Mouse (Mus musculus): ENCODE results near the gene Efcab12. TPM values are rescaled to one million over a fixed set of nuclear protein-coding genes. Genes with fewer than 3 reads are reported as not detected.
"Not testable (repeated sequence)": the region's sequence is repeated elsewhere in the genome, so short reads cannot be mapped to it uniquely, and the experiment has no call there.

The Efcab12 gene
- polyA plus RNA-seq (2021): 0.10 TPM

- DNase-seq (ENCODE audit: low read depth, low spot score): no peak
- ChIA-PET CTCF (interaction anchor here (0.8 to 2.2 kb wide), 2 partner anchors 9 to 29 kb away, joined by 3 to 9 read pairs; partner anchors contain the start of gene Rpl32), POLR2A (interaction anchor here (0.6 kb wide), 1 partner anchor 38 kb away, joined by 3 read pairs; no protein-coding TSS in a partner anchor)
- H3K27me3 ChIP-seq: no peaks in the 10 kb centered on the region
- ATAC-seq: no peak
- in situ Hi-C loops (cut with MboI; ENCODE audit: low pct_unique_long_range_greater_than_20kb): no loop called here
- TF ChIP-seq CTCF (IDR thresholded peaks at IDR 0.05): no peak
Observed at GRCm38 (mm10) chr6:115838161-115838597, at the start of gene Efcab12. Gene Efcab12, minus strand, starts transcription at chr6:115838412.

DNA sequence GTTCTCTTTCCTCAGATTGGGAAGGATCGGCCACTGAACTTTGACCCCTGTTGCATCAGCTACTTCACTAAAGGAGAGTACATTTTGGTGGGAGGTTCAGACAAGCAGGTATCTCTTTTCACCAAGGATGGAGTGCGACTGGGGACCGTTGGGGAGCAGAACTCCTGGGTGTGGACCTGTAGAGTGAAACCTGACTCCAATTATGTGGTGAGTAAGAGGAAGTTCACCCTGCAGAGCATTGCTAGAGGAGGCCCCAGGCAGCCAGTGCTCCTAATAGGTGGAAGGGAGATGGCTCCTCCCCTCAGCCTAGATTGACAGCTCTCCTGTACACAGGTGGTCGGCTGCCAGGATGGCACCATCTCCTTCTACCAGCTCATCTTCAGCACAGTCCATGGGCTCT is 48.7 kb upstream of the Efcab12 start:
- no peak for DNase-seq (ENCODE audit: low read depth, low spot score)
- TF ChIP-seq CTCF (IDR thresholded peaks at IDR 0.05): no peak
- ATAC-seq: no peak
- ChIA-PET POLR2A (interaction anchor here (0.9 kb wide), 1 partner anchor 13 kb away, joined by 3 read pairs; no protein-coding TSS in a partner anchor), CTCF (interaction anchor here (2.0 to 2.8 kb wide), 2 partner anchors 14 to 33 kb away, joined by 4 to 17 read pairs; partner anchors contain the start of genes Ift122 and Mbd4)
- no peaks in the 10 kb centered on the region for H3K27me3 ChIP-seq
- in situ Hi-C loops (cut with MboI; ENCODE audit: low pct_unique_long_range_greater_than_20kb): loop anchor here (25.0 kb wide), 1 partner anchor 525 kb away; no protein-coding TSS in a partner anchor

GRCm38 (mm10) chr6:115884018-115884417 is 45.8 kb upstream of the Efcab12 start:
- TF ChIP-seq CTCF (IDR thresholded peaks at IDR 0.05): no peak
- no peaks in the 10 kb centered on the region for H3K27me3 ChIP-seq
- CTCF ChIA-PET: interaction anchor here (1.5 kb wide), 1 partner anchor 16 kb away, joined by 5 read pairs; no protein-coding TSS in a partner anchor
- POLR2A ChIA-PET: no interaction called here
- in situ Hi-C loops (cut with MboI; ENCODE audit: low pct_unique_long_range_greater_than_20kb): loop anchor here (25.0 kb wide), 1 partner anchor 528 kb away; no protein-coding TSS in a partner anchor
- no peak for DNase-seq (ENCODE audit: low read depth, low spot score)
- ATAC-seq: no peak

DNA sequence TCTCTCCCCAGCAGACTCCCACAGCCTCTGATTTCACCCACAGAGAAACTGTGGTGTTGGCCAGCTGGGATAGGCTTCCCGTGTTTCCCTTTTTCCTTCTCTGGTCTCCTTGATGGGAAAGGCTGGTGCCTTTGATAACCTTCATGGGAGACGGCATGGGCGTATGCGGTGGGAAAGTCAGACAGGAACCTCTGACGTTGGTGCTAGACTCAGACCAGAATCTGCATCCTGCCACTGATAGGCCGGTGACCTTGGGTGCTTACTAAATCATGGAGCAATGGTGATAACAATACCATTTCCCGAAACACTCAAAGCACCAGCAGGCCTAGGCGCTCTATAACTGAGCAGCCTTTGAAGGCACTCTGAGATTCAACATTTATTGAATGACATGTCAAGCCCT is 42.5 kb upstream of the Efcab12 start:
- in situ Hi-C loops (cut with MboI; ENCODE audit: low pct_unique_long_range_greater_than_20kb): loop anchor here (25.0 kb wide), 1 partner anchor 532 kb away; no protein-coding TSS in a partner anchor
- ChIA-PET CTCF (no interaction called here), POLR2A (no interaction called here)
- no peaks in the 10 kb centered on the region for H3K27me3 ChIP-seq
- no peak for ATAC-seq
- no peak for DNase-seq (ENCODE audit: low read depth, low spot score)
- no peak for TF ChIP-seq CTCF (IDR thresholded peaks at IDR 0.05)

DNA sequence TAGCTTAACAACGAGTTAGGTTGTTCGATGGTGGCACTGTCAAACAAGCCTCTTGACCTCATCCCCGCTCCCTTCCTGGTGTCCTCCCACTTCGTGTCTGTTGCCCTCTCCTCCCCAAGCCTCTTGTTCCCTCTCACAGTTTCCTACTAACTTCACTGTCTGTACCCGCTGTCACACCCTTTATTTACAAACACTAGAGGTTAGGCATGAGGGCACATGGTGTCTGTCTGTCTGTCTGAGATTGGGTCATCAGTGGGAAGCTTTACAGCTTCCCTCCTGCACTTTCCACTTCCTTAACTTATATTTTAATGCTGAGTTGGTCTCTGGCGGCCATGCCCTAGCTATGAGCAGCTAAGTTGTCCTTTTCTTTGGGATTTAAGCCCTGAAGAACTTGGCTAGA is 41.5 kb upstream of the Efcab12 start:
- CTCF ChIA-PET: no interaction called here
- no peak for TF ChIP-seq CTCF (IDR thresholded peaks at IDR 0.05)
- in situ Hi-C loops (cut with MboI; ENCODE audit: low pct_unique_long_range_greater_than_20kb): loop anchor here (25.0 kb wide), 1 partner anchor 533 kb away; no protein-coding TSS in a partner anchor
- DNase-seq (ENCODE audit: low read depth, low spot score) (no peak), ATAC-seq (no peak)
- POLR2A ChIA-PET: no interaction called here
- H3K27me3 ChIP-seq: no peaks in the 10 kb centered on the region

GRCm38 (mm10) chr6:115878694-115879093 is 40.5 kb upstream of the Efcab12 start:
- no peak for TF ChIP-seq CTCF (IDR thresholded peaks at IDR 0.05)
- DNase-seq (ENCODE audit: low read depth, low spot score) (no peak), ATAC-seq (no peak)
- POLR2A ChIA-PET: no interaction called here
- H3K27me3 ChIP-seq: no peaks in the 10 kb centered on the region
- in situ Hi-C loops (cut with MboI; ENCODE audit: low pct_unique_long_range_greater_than_20kb): loop anchor here (25.0 kb wide), 1 partner anchor 534 kb away; no protein-coding TSS in a partner anchor
- CTCF ChIA-PET: no interaction called here

- ChIA-PET CTCF (interaction anchor here (1.0 to 1.4 kb wide), 2 partner anchors 8 to 11 kb away, joined by 3 to 4 read pairs; no protein-coding TSS in a partner anchor), POLR2A (no interaction called here)
- H3K27me3 ChIP-seq: no peaks in the 10 kb centered on the region
- no peak for TF ChIP-seq CTCF (IDR thresholded peaks at IDR 0.05)
- DNase-seq (ENCODE audit: low read depth, low spot score) (no peak), ATAC-seq (no peak)
- in situ Hi-C loops (cut with MboI; ENCODE audit: low pct_unique_long_range_greater_than_20kb): loop anchor here (25.0 kb wide), 1 partner anchor 535 kb away; no protein-coding TSS in a partner anchor
Observed at GRCm38 (mm10) chr6:115877239-115877638, 39.0 kb upstream of the Efcab12 start.

DNA sequence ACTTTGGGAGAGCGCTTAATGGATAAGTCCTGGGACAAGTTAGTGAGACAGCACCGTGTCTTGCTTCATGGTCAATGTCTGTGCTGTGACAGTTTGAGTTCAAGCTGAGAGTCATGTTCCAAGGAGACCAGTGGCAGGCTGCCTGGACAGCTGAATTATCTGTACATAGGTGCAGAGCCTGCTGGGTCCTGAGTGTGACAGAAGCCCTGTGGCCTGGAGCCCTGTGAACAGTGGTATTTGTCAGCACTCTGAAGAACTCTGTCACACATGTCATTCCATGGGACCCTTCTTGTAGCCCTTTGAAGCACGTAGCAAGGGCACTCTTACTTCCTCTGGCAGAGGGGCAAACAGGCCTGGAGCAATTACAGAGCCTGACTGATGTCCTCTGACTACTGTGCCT is 33.1 kb upstream of the Efcab12 start:
- DNase-seq (ENCODE audit: low read depth, low spot score); ATAC-seq; POLR2A ChIA-PET; H3K27me3 ChIP-seq; in situ Hi-C loops (cut with MboI; ENCODE audit: low pct_unique_long_range_greater_than_20kb); CTCF ChIA-PET: not testable (repeated sequence)

DNA sequence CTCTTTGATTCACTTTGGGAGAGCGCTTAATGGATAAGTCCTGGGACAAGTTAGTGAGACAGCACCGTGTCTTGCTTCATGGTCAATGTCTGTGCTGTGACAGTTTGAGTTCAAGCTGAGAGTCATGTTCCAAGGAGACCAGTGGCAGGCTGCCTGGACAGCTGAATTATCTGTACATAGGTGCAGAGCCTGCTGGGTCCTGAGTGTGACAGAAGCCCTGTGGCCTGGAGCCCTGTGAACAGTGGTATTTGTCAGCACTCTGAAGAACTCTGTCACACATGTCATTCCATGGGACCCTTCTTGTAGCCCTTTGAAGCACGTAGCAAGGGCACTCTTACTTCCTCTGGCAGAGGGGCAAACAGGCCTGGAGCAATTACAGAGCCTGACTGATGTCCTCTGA is 28.9 kb upstream of the Efcab12 start:
- POLR2A ChIA-PET; ATAC-seq; in situ Hi-C loops (cut with MboI; ENCODE audit: low pct_unique_long_range_greater_than_20kb); DNase-seq (ENCODE audit: low read depth, low spot score); H3K27me3 ChIP-seq; CTCF ChIA-PET: not testable (repeated sequence)

GRCm38 (mm10) chr6:115865246-115865645 is 27.0 kb upstream of the Efcab12 start:
- DNase-seq (ENCODE audit: low read depth, low spot score) (no peak), ATAC-seq (no peak)
- ChIA-PET POLR2A (no interaction called here), CTCF (no interaction called here)
- H3K27me3 ChIP-seq: no peaks in the 10 kb centered on the region
- in situ Hi-C loops (cut with MboI; ENCODE audit: low pct_unique_long_range_greater_than_20kb): no loop called here
- TF ChIP-seq CTCF (IDR thresholded peaks at IDR 0.05): no peak

- no peaks in the 10 kb centered on the region for H3K27me3 ChIP-seq
- POLR2A ChIA-PET: interaction anchor here (0.9 kb wide), 1 partner anchor 35 kb away, joined by 3 read pairs; no protein-coding TSS in a partner anchor
- DNase-seq (ENCODE audit: low read depth, low spot score) (no peak), ATAC-seq (no peak)
- in situ Hi-C loops (cut with MboI; ENCODE audit: low pct_unique_long_range_greater_than_20kb): no loop called here
- no peak for TF ChIP-seq CTCF (IDR thresholded peaks at IDR 0.05)
- CTCF ChIA-PET: interaction anchor here (1.6 kb wide), 1 partner anchor 8 kb away, joined by 4 read pairs; no protein-coding TSS in a partner anchor
Observed at GRCm38 (mm10) chr6:115863340-115863841, 25.2 kb upstream of the Efcab12 start.
